Mouse (Mus musculus): ENCODE measurements at regions not wholly inside any gene's neighbourhood (a gene's known extent, or its start where the extent isn't known, plus 50 kb on each side); places are given as distances from the start of the nearest gene placed in this dataset.
"Not testable (repeated sequence)": the region's sequence is repeated elsewhere in the genome, so short reads cannot be mapped to it uniquely, and the experiment has no call there.

GRCm38 (mm10) chr14:36283825-36284414, 189.2 kb downstream of the 4930474N05Rik start:
- Histone ChIP-seq H3K27me3 (ENCODE audit: control insufficient read depth, insufficient read depth, low read length) (no peaks in the 10 kb centered on the region), H3K9ac (ENCODE audit: low read depth, low read length) (no peak overlapping the region), H3K4me3 (ENCODE audit: low read length) (no peak overlapping the region), H3K4me2 (replicated peaks; ENCODE audit: low read depth, low read length) (no peak overlapping the region), H3K36me3 (ENCODE audit: control insufficient read depth, insufficient read depth, low read length) (no peaks in the 10 kb centered on the region), H3K4me1 (ENCODE audit: control insufficient read depth, insufficient read depth, low read length) (no peaks in the 10 kb centered on the region), H3K9me3 (ENCODE audit: control insufficient read depth, low read length) (no peaks in the 10 kb centered on the region), H3K27ac (ENCODE audit: low read depth, low read length) (no peak overlapping the region)
- ATAC-seq (ENCODE audit: low FRiP score, low TSS enrichment), result no peak
- 78% methylated on average over 1 of the region's 1 CpGs for WGBS

- no peaks in the 10 kb centered on the region for H3K4me1 ChIP-seq (ENCODE audit: control insufficient read depth, insufficient read depth, low read length)
- ATAC-seq (ENCODE audit: low FRiP score, low TSS enrichment), result peak; percentile 82; the same call in 1 of the 2 replicates
- H3K9ac ChIP-seq (ENCODE audit: low read depth, low read length), result no peak overlapping the region
- H3K36me3 ChIP-seq (ENCODE audit: control insufficient read depth, insufficient read depth, low read length), result no peaks in the 10 kb centered on the region
- no peaks in the 10 kb centered on the region for H3K9me3 ChIP-seq (ENCODE audit: control insufficient read depth, low read length)
- H3K27ac ChIP-seq (ENCODE audit: low read depth, low read length), result no peak overlapping the region
- no peak overlapping the region for H3K4me3 ChIP-seq (ENCODE audit: low read length)
- no peak overlapping the region for H3K4me2 ChIP-seq (replicated peaks; ENCODE audit: low read depth, low read length)
- WGBS, result 16% methylated on average over 1 of the region's 1 CpGs
- H3K27me3 ChIP-seq (ENCODE audit: control insufficient read depth, insufficient read depth, low read length), result no peaks in the 10 kb centered on the region
Observed at GRCm38 (mm10) chr14:36288697-36289286, 194.1 kb downstream of the 4930474N05Rik start.

- H3K9ac ChIP-seq (ENCODE audit: low read depth, low read length), result no peak overlapping the region
- 98% methylated on average over 1 of the region's 1 CpGs for WGBS
- no peaks in the 10 kb centered on the region for H3K27me3 ChIP-seq (ENCODE audit: control insufficient read depth, insufficient read depth, low read length)
- H3K36me3 ChIP-seq (ENCODE audit: control insufficient read depth, insufficient read depth, low read length), result no peaks in the 10 kb centered on the region
- no peaks in the 10 kb centered on the region for H3K9me3 ChIP-seq (ENCODE audit: control insufficient read depth, low read length)
- H3K4me2 ChIP-seq (replicated peaks; ENCODE audit: low read depth, low read length), result no peak overlapping the region
- H3K4me3 ChIP-seq (ENCODE audit: low read length), result no peak overlapping the region
- ATAC-seq (ENCODE audit: low FRiP score, low TSS enrichment), result no peak
- no peak overlapping the region for H3K27ac ChIP-seq (ENCODE audit: low read depth, low read length)
- H3K4me1 ChIP-seq (ENCODE audit: control insufficient read depth, insufficient read depth, low read length), result no peaks in the 10 kb centered on the region
Observed at GRCm38 (mm10) chr14:36310324-36310723, 215.6 kb downstream of the 4930474N05Rik start.

GRCm38 (mm10) chr14:36314673-36315072, 220.0 kb downstream of the 4930474N05Rik start:
- H3K9me3 ChIP-seq (ENCODE audit: control insufficient read depth, low read length); H3K36me3 ChIP-seq (ENCODE audit: control insufficient read depth, insufficient read depth, low read length); H3K4me1 ChIP-seq (ENCODE audit: control insufficient read depth, insufficient read depth, low read length); H3K4me3 ChIP-seq (ENCODE audit: low read length); H3K27ac ChIP-seq (ENCODE audit: low read depth, low read length); ATAC-seq (ENCODE audit: low FRiP score, low TSS enrichment); H3K27me3 ChIP-seq (ENCODE audit: control insufficient read depth, insufficient read depth, low read length); H3K4me2 ChIP-seq (replicated peaks; ENCODE audit: low read depth, low read length); H3K9ac ChIP-seq (ENCODE audit: low read depth, low read length): not testable (repeated sequence)
- WGBS, result 88% methylated on average over 1 of the region's 1 CpGs

- 76% methylated on average over 4 of the region's 4 CpGs for WGBS
- no peak overlapping the region for H3K9ac ChIP-seq (ENCODE audit: low read depth, low read length)
- no peaks in the 10 kb centered on the region for H3K9me3 ChIP-seq (ENCODE audit: control insufficient read depth, low read length)
- H3K4me3 ChIP-seq (ENCODE audit: low read length), result no peak overlapping the region
- H3K27me3 ChIP-seq (ENCODE audit: control insufficient read depth, insufficient read depth, low read length), result no peaks in the 10 kb centered on the region
- no peak overlapping the region for H3K4me2 ChIP-seq (replicated peaks; ENCODE audit: low read depth, low read length)
- H3K27ac ChIP-seq (ENCODE audit: low read depth, low read length), result no peak overlapping the region
- ATAC-seq (ENCODE audit: low FRiP score, low TSS enrichment), result no peak
- H3K36me3 ChIP-seq (ENCODE audit: control insufficient read depth, insufficient read depth, low read length), result no peaks in the 10 kb centered on the region
- no peaks in the 10 kb centered on the region for H3K4me1 ChIP-seq (ENCODE audit: control insufficient read depth, insufficient read depth, low read length)
Observed at GRCm38 (mm10) chr14:36316418-36317111, 221.8 kb downstream of the 4930474N05Rik start.

GRCm38 (mm10) chr14:36328258-36328891, 233.7 kb downstream of the 4930474N05Rik start:
- no peaks in the 10 kb centered on the region for H3K27me3 ChIP-seq (ENCODE audit: control insufficient read depth, insufficient read depth, low read length)
- H3K9ac ChIP-seq (ENCODE audit: low read depth, low read length), result no peak overlapping the region
- no peak for ATAC-seq (ENCODE audit: low FRiP score, low TSS enrichment)
- WGBS, result 56% methylated on average over 3 of the region's 3 CpGs
- H3K4me1 ChIP-seq (ENCODE audit: control insufficient read depth, insufficient read depth, low read length), result no peaks in the 10 kb centered on the region
- H3K27ac ChIP-seq (ENCODE audit: low read depth, low read length), result no peak overlapping the region
- no peaks in the 10 kb centered on the region for H3K36me3 ChIP-seq (ENCODE audit: control insufficient read depth, insufficient read depth, low read length)
- no peaks in the 10 kb centered on the region for H3K9me3 ChIP-seq (ENCODE audit: control insufficient read depth, low read length)
- H3K4me2 ChIP-seq (replicated peaks; ENCODE audit: low read depth, low read length), result no peak overlapping the region
- H3K4me3 ChIP-seq (ENCODE audit: low read length), result no peak overlapping the region

- no peak for ATAC-seq (ENCODE audit: low FRiP score, low TSS enrichment)
- 90% methylated on average over 1 of the region's 1 CpGs for WGBS
- H3K4me1 ChIP-seq (ENCODE audit: control insufficient read depth, insufficient read depth, low read length), result no peaks in the 10 kb centered on the region
Observed at GRCm38 (mm10) chr14:36340832-36341231, 246.1 kb downstream of the 4930474N05Rik start.

More at GRCm38 (mm10) chr14:36340832-36341231, 246.1 kb downstream of the 4930474N05Rik start:
- Histone ChIP-seq H3K27me3 (ENCODE audit: control insufficient read depth, insufficient read depth, low read length) (no peaks in the 10 kb centered on the region), H3K9ac (ENCODE audit: low read depth, low read length) (no peak overlapping the region), H3K9me3 (ENCODE audit: control insufficient read depth, low read length) (no peaks in the 10 kb centered on the region), H3K4me2 (replicated peaks; ENCODE audit: low read depth, low read length) (no peak overlapping the region), H3K4me3 (ENCODE audit: low read length) (no peak overlapping the region), H3K27ac (ENCODE audit: low read depth, low read length) (no peak overlapping the region), H3K36me3 (ENCODE audit: control insufficient read depth, insufficient read depth, low read length) (no peaks in the 10 kb centered on the region)

Measured in kidney, embryonic 14.5 days (tissue).